In the genomic region with DNA sequence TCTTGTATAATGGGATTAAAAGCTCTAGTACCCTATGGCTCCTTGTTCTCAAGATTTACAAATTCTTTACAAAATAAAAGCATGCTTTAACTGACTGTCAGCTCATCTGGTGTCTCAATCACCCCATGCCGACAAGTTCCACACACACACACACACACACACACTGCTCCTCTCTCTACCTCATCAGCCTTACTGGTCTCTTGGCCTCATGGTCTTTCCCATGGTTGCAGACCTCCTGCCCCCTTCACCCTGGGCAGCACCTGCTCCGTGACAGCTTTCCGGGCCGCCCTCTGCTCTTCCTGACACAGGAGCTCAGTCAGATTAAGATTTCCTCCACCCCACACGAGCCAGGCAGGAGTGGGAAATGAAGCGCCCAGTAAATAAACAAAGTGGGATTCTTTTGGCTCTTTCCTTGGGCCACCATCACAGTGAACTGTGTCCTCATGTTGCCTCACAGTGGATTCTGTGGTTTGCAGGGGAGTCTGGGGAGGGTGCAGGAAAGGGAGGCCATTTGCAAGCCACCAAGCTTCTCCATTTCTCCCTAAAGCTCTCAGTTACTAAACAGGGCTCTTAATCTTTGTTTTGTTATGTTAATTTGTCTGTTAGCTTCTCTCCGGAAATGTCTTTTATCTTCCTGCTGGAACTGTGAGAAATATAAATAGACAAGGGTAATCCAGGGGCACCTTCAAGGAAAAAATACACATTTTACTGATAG, we compare ENCODE assay signal across 8 mouse cellular contexts.
DNase-seq lines count a peak whose midpoint lies in the region; ATAC-seq and TF ChIP-seq lines count a peak whose summit lies in the region.

No protein-coding gene starts in this region.

- H3K4me3 ChIP-seq in heart, adult 2 months, result no peak overlapping the region
- 0 out of 2 replicates have a peak overlapping the region, but pooled peaks have one; percentile 14 for H3K4me3 ChIP-seq in midbrain, embryonic 10.5 days
- H3K4me3 ChIP-seq in midbrain, postnatal 0 days (ENCODE audit: low read depth, low read length), result no peak overlapping the region
- no peak overlapping the region for H3K4me3 ChIP-seq in midbrain, embryonic 16.5 days (ENCODE audit: low read depth, low read length)

- peak in 1 of 2 experiments; percentile 29 for DNase-seq in heart, adult 2 months
- no peak for DNase-seq in heart, postnatal 36 days
- peak; percentile 53 for DNase-seq in midbrain, embryonic 10.5 days (ENCODE audit: low spot score)
- no peak for DNase-seq in midbrain, postnatal 0 days (ENCODE audit: low spot score)
- DNase-seq in thymus, postnatal 25 days, result no peak
- no peak for DNase-seq in right cerebral cortex, adult 2 months (ENCODE audit: low spot score in 2 of 2)

- H3K4me1 ChIP-seq in heart, adult 2 months (ENCODE audit: control insufficient read depth, insufficient read depth, low read length), result peaks cover 42% of the 10 kb centered on the region
- H3K4me1 ChIP-seq in midbrain, embryonic 10.5 days, result peaks cover 70% of the 10 kb centered on the region
- H3K4me1 ChIP-seq in midbrain, postnatal 0 days (ENCODE audit: insufficient read depth, low read length), result peaks cover 7% of the 10 kb centered on the region; the same call in 1 of the 2 replicates
- peaks cover 16% of the 10 kb centered on the region for H3K4me1 ChIP-seq in midbrain, embryonic 16.5 days (ENCODE audit: control insufficient read depth, insufficient read depth, low read length)

- H3K79me2 ChIP-seq in heart, adult 2 months (replicated peaks; ENCODE audit: control insufficient read depth, insufficient read depth, low read length), result peaks cover 1% of the 10 kb centered on the region

- no peak overlapping the region for H3K4me2 ChIP-seq in midbrain, postnatal 0 days (ENCODE audit: low read depth, low read length, poor library complexity, severe bottlenecking)
- no peak overlapping the region for H3K4me2 ChIP-seq in midbrain, embryonic 16.5 days (ENCODE audit: low read length)

- peaks cover 20% of the 10 kb centered on the region for H3K36me3 ChIP-seq in heart, adult 2 months (ENCODE audit: control insufficient read depth, insufficient read depth, low read length)
- H3K36me3 ChIP-seq in midbrain, embryonic 10.5 days, result peaks cover 19% of the 10 kb centered on the region
- H3K36me3 ChIP-seq in midbrain, postnatal 0 days (ENCODE audit: insufficient read depth, low read length), result no peaks in the 10 kb centered on the region
- no peaks in the 10 kb centered on the region for H3K36me3 ChIP-seq in midbrain, embryonic 16.5 days (ENCODE audit: control insufficient read depth, insufficient read depth, low read length)

- H3K27me3 ChIP-seq in heart, adult 2 months (ENCODE audit: control insufficient read depth, insufficient read depth, low read length), result no peaks in the 10 kb centered on the region
- H3K27me3 ChIP-seq in midbrain, embryonic 10.5 days (ENCODE audit: low read depth, poor library complexity, severe bottlenecking), result peaks cover 79% of the 10 kb centered on the region
- no peaks in the 10 kb centered on the region for H3K27me3 ChIP-seq in midbrain, postnatal 0 days (ENCODE audit: insufficient read depth, low read length)
- H3K27me3 ChIP-seq in midbrain, embryonic 16.5 days (ENCODE audit: control insufficient read depth, insufficient read depth, low read depth, low read length), result no peaks in the 10 kb centered on the region

- H3K9me3 ChIP-seq in midbrain, embryonic 10.5 days (replicated peaks), result no peaks in the 10 kb centered on the region
- H3K9me3 ChIP-seq in midbrain, postnatal 0 days (ENCODE audit: low read length), result no peaks in the 10 kb centered on the region
- H3K9me3 ChIP-seq in midbrain, embryonic 16.5 days (replicated peaks; ENCODE audit: control insufficient read depth, low read length, poor library complexity, severe bottlenecking), result no peaks in the 10 kb centered on the region

- TF ChIP-seq CTCF in heart, adult 2 months (IDR thresholded peaks at IDR 0.05), result no peak
- no peak for TF ChIP-seq CTCF in midbrain, postnatal 0 days (IDR thresholded peaks at IDR 0.05)

- no peak for ATAC-seq in midbrain, postnatal 0 days (ENCODE audit: low FRiP score)
- peak; percentile 89 for ATAC-seq in granulocyte monocyte progenitor cell, adult 5-6 weeks (replicated peaks; ENCODE audit: poor library complexity, severe bottlenecking)
- ATAC-seq in midbrain, embryonic 16.5 days, result no peak

- 25% methylated on average over 7 of the region's 7 CpGs for WGBS in heart, adult 2 months
- WGBS in midbrain, embryonic 10.5 days, result 7% methylated on average over 7 of the region's 7 CpGs
- WGBS in midbrain, postnatal 0 days, result 16% methylated on average over 7 of the region's 7 CpGs
- 8% methylated on average over 7 of the region's 7 CpGs for WGBS in midbrain, embryonic 16.5 days

- H3K27ac ChIP-seq in heart, adult 2 months, result peak overlapping the region; percentile 67
- peak overlapping the region; percentile 74 for H3K27ac ChIP-seq in midbrain, embryonic 10.5 days (replicated peaks)
- no peak overlapping the region for H3K27ac ChIP-seq in midbrain, postnatal 0 days (ENCODE audit: low read depth, low read length)
- peak overlapping the region; percentile 53; the same call in 1 of the 2 replicates for H3K27ac ChIP-seq in midbrain, embryonic 16.5 days (ENCODE audit: low read length)

- 0 out of 2 replicates have a peak, but pooled peaks have one; percentile 46 for TF ChIP-seq EP300 in heart, adult 2 months (IDR thresholded peaks at IDR 0.05; ENCODE audit: insufficient read depth, low read depth, low read length)

- H3K9ac ChIP-seq in heart, adult 2 months (ENCODE audit: low read depth, low read length), result no peak overlapping the region
- no peak overlapping the region for H3K9ac ChIP-seq in midbrain, postnatal 0 days (replicated peaks; ENCODE audit: low read length, poor library complexity, severe bottlenecking)
- no peak overlapping the region for H3K9ac ChIP-seq in midbrain, embryonic 16.5 days (ENCODE audit: low read depth, low read length)

- TF ChIP-seq POLR2A in heart, adult 2 months (IDR thresholded peaks at IDR 0.05; ENCODE audit: insufficient read depth, low read depth, low read length), result no peak

- intact Hi-C loops in heart, adult 2 months (cut with DNase I), result no loop called here
- intact Hi-C loops in heart, postnatal 36 days (cut with DNase I), result no loop called here
